Mouse (Mus musculus): ENCODE data around the gene Gm45837. TPM values are rescaled to one million over a fixed set of nuclear protein-coding genes. Genes with fewer than 3 reads are reported as not detected.
A peak's percentile ranks its signal among the peaks of the same experiment; 100 is the strongest.

Gm45837 gene
- total RNA-seq (2021), result 1 to 10 TPM in 1 of 2 experiments, not detected in 1; 6.6 TPM

DNA sequence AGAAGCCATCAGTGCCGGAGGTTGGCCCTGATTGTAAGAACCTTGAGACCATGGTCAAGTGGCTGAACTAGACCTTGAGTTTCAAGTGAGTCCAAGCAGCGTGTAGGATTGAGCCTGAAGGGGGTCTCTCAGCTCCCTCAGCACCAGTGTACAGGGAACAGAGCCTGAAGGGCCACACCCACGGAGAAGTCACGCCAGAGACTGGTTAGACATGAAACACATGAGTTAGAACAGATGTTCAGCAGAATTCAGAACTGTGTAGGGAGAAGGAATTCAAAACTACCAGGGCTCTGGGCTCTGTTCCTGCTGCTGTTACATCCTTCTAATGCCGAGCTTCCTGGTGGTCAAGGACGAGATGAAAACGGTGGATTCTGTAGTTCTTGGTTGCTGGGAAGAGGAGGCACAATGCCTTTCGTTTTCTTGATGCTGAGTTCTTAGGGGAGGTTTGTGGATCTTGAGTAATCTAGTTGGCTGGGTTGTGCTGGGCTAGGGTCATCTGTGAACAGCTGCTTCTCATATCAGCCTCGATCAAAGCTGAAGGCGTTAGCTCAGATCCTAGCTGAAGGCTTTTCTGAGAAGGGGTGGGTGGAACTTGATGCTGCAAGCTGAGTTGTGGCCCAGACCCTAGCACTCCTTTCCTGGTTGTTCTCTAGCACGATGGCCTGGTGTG is at the start of gene Gm45837:
Gm45837 (plus strand) TSS at position 620 of the 670 bp plus-strand sequence.
- intact Hi-C loops (cut with DNase I), result loop anchor here (10.0 kb wide), 1 partner anchor 214 kb away; no protein-coding TSS in a partner anchor
- DNase-seq, result no peak

DNA sequence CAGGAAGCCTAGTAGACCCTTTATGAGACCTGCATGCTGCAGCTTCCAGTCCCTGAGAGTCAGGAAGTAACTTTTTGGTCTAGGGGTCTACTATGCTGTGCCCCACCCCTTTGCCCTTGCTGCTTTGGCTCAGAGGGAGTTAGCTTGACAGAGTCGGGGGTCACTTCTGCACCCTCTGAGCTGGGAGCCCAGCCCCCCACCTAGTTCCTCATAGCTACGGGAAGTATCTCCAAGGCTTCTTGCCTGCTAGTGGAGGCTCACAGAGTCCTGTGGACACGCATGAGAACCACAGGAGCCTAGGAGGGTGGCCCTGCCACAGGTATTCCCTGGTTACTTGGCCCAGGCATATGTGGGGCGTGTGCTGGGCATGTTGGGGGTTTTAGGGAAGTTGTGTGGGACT is 49.7 kb upstream of the Gm45837 start:
- no peak for DNase-seq
- intact Hi-C loops (cut with DNase I), result no loop called here

DNA sequence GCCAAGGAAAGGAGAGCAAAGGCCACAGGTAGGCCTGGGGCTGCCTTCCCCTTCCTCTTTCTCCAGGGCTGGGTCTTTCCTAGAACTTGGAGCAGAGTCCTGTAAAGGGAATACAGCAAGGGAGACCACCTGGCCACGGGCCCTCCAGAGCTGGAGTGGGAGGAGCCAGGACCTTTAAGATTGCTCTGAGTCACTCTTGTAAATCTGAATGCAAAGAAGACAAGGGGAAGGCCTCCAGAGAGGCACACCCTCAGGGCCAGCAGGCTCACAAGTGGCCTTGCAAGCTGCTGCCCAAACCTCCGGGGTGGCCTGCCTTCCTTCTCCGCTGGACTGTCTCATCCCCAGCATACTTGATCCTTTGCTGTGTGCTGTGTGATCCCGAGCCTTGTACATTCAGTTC is 48.9 kb upstream of the Gm45837 start:
- DNase-seq, result no peak
- intact Hi-C loops (cut with DNase I), result no loop called here

DNA sequence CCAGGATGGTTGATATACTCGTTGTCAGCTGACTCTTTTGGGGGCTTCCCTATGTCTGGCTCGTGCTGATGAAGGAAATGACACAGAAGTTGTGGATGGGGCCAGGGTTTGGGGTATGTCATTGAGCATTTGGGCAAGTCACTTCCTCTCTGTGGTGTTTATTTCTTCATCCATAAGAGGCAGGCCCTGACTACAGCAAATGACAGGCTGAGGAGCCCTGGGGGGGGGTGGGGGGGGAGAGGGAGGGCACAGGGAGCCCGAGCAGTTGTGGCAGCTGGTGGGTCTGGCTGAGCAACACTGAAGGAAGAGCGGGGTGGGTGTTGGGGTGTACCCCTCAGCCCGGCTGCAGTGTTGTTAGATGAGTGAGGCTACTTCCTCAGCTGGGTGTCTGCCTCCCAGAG is 47.9 kb upstream of the Gm45837 start:
- intact Hi-C loops (cut with DNase I), result no loop called here
- no peak for DNase-seq

DNA sequence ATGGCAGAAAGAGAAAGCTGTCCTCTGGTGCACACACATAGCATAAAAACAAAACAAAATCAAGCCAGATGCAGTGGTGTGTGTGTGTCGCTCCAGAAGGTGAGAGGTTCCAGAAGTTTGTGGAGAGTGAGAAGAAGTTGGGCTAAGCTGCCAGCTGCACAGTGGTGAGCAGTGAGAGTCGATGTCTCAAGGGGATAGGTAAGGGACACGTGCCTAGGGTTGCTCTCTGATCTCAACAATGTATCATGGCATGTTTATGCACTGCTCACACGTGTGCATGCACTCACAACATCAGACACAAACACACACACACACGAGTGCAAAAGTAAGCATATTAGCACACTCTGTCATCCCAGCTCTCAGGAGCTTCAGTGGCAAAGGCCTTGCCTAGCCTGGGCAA is 46.8 kb upstream of the Gm45837 start:
- DNase-seq, result no peak
- intact Hi-C loops (cut with DNase I), result no loop called here

DNA sequence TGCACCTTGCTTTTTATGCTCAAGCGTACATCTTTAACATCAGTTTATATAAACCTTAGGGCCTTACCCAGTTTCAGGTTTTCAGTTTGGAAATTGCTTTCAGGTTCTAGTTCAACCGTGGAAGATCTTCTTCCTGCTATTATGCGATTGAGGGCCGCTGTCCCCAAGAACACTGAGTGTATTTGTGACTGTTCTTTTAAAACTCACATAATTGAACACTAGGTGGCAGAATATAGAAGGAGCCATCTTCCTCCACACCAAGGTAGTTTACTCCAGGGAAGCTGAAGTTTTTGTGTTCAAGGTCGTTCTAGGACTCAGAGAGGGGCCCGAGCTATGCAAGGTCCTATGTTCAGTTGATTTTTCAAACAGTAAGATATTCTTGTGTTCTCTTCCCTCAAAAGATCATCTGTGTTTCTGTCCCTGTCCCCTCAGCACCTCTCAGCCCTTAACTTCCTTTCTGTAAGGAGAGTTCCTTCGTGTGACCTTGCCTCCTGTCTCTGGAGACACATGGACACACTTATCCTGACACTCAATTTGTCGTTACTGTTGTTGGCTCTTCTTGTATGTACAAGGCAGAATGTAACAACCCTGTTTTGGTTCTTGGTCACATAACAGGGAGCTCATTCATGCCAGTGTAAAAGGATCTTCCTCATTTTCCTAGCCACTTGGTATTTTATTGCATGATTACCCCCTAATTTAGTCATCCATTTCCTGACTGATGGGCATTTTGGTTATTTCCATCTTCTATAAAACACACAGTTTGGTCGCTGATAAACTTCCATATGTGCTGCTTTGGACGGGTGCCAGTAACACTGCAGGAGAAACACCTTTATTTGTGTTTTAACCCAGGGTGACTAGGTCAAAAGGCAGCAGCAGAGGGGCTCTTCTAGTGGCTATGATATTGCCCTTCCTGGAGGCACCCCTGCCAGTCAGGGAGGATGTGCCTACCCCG is 42.5 kb upstream of the Gm45837 start:
- no peak for DNase-seq
- intact Hi-C loops (cut with DNase I), result no loop called here

DNA sequence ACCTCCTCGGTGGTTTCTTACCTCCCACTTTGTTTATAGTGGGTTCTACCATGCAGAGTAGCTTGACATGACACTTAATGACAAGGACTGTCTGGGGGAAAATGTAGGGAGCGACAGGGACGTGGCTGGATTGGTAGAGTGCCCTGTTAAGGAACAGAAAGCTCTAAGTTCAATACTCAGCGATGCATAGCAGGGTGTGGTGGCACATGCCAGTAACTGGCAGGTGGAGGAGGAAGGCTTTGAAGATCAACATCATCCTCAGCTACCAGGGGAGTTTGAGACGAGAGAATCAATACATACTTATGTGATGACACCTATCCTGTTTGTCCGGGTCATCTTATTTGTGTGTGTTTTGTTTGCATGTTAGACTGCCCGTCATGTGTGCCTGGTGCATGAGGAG is 41.0 kb upstream of the Gm45837 start:
- no peak for DNase-seq
- intact Hi-C loops (cut with DNase I), result loop anchor here (5.0 to 10.0 kb wide), 2 partner anchors 57 to 445 kb away; no protein-coding TSS in a partner anchor

DNA sequence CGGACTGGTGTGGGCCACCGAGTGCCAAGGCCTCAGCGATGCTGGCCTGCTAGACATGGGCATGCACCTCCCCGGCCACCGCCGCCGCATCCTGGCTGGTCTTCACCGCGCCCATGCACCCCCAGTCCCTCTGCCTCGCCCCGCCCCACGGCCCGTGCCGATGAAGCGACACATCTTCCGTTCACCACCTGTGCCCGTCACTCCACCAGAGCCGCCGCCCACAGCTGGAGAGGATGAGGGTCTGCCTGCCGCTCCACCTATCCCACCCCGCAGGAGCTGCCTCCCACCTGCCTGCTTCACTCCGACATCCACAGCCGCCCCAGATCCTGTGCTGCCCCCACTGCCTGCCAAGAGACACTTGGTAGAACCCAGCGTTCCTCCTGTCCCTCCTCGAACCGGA is 37.6 kb upstream of the Gm45837 start:
- intact Hi-C loops (cut with DNase I), result loop anchor here (5.0 to 10.0 kb wide), 2 partner anchors 61 to 448 kb away; no protein-coding TSS in a partner anchor

DNA sequence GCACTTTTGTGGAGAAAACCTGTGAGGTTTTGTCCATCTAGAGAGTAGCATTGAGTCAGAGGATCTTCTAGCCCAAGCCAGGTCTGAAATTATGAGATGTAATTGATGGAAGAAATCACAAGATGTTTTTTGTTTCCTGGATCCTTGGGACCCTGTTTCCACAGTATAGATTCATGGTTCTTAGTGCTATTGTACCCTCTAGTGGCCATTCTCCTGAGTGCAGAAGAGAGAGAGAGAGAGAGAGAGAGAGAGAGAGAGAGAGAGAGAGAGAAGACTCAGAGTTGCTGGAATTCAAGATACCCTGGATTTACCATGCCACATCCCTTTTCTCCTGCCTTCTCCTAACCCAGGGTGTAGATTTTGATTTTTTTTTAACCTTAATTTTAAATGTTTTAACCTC is 36.5 kb upstream of the Gm45837 start:
- intact Hi-C loops (cut with DNase I), result loop anchor here (2.0 to 10.0 kb wide), 3 partner anchors 62 to 449 kb away; no protein-coding TSS in a partner anchor
- no peak for DNase-seq

More for the DNA sequence above, 37.6 kb upstream of the Gm45837 start:
- no peak for DNase-seq

DNA sequence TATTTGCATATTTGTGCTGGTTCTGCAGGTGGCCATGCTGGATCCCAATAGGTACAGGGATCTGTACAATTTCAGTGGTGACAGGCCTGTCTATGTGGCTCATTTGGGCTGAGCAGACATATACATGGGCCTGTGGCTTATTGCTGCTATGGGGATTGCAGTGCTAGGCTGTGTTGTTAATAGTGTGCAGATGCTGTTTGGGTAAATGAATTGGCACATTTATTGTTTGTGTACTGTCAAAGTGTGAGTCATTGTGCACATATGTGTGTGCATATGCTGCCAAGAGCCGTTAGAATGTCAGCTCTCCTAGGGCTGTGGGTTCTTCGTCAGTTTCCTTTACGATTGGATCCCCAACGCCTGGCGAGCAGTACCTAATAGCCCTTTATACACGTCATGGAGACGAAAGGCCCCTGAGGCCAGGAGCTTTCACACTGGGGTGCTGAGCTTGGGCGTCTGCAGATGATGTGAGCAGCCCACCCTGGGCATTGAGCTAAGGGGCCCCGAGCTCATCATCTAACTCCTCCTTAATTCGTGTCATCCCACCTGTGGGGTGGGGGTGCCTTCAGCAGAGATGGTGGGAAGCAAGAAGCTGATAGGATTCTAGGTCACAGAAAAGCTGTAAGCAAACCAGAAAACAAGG is 33.9 kb upstream of the Gm45837 start:
- intact Hi-C loops (cut with DNase I), result loop anchor here (10.0 kb wide), 1 partner anchor 452 kb away; no protein-coding TSS in a partner anchor
- no peak for DNase-seq

DNA sequence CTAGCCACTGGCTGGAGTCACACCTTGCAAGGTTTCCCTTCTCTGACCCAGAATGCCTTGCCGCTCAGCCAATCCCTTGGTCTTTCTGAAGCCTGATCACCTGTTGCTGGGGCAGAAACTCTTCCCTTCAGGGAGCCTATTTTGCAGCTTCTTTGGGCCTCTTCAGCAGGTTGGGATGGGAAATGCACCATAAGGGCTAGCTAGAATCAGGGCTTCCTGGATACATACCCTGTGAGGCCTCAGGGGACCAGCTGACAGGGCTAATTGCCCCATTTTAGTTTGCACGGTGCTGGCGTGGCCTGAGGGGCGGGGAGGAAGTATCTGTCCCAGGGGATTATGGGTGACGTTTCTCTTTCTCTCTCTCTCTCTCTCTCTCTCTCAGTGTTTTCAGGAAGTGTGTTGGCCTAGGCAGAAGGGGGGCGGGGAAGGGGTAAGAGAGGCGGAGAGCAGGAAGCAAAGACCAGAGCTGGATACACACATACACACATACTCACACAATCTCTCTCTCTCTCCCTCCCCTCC is 32.9 kb upstream of the Gm45837 start:
- peak; percentile 24 for DNase-seq
- intact Hi-C loops (cut with DNase I), result loop anchor here (10.0 kb wide), 1 partner anchor 453 kb away; no protein-coding TSS in a partner anchor

DNA sequence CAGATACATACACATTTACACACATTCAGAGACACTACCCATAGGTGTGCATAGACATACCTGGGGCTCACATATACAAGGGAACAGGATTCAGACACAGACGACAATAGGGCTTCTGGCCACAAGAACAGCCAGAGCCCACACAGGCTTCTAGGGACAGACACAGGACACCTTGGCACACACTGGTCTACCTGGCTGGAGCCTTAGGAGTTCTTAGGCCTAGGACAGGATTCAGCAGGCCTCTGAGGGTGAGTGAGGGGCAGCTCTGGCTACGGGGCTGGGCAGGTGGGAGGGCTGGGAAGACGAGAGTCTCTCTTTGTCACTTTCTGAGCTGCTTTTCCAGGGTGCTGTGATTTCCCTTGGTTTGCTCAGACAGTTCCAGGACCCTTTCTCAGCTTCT is 32.4 kb upstream of the Gm45837 start:
- intact Hi-C loops (cut with DNase I), result loop anchor here (10.0 kb wide), 1 partner anchor 453 kb away; no protein-coding TSS in a partner anchor
- DNase-seq, result no peak

DNA sequence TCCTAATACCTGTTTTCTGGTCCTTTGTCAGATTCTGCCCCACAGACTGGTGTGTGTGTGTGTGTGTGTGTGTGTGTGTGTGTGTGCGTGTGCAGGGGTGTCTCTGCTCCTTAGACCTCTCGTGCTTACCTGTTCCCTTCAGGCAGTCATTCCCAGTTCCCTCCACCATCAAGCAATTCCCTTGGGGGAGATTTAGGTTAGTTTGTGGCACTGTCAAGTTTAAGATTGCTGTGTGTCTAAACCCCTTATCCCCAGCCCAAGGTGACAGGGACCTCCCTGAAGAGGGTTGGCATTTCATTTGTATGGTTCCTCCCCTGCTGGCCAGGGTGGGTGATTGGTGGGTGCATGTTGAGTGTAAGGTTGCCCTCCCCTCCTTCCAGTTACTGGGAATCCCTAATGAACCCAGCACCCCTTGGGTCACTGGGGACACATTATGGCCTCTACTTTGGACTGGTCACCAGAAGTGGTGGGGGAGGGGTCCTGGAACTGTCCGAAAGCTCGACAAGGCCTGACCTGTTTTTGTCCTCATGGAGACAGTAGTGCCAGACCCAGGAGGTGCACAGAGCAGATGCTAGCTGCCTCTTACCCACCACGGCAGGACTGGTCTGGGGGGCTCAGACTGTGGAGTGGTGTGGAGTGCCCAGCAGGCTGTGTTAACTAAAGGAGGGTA is 31.8 kb upstream of the Gm45837 start:
- DNase-seq, result no peak
- intact Hi-C loops (cut with DNase I), result loop anchor here (10.0 kb wide), 1 partner anchor 454 kb away; no protein-coding TSS in a partner anchor

DNA sequence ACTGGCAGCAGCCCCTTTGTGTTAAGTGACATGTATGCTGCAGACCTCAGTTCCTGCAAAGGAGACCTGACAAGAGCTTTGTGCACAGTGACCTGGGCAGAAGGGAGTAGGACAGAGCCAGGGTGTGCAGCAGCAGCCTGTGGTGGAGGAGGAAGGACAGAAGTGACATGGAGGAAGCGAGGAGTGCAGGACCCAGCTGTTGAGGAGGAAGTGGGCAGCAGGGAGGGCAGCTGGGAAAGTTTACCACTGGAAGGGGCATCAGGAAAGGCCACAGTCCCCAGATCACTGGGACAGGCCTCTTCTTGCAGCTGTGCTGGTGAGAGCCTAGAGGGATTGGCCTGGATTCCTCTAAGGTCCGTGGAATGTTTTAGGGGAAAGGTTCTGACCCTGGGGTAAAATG is 31.0 kb upstream of the Gm45837 start:
- no peak for DNase-seq
- intact Hi-C loops (cut with DNase I), result loop anchor here (10.0 kb wide), 1 partner anchor 455 kb away; no protein-coding TSS in a partner anchor

DNA sequence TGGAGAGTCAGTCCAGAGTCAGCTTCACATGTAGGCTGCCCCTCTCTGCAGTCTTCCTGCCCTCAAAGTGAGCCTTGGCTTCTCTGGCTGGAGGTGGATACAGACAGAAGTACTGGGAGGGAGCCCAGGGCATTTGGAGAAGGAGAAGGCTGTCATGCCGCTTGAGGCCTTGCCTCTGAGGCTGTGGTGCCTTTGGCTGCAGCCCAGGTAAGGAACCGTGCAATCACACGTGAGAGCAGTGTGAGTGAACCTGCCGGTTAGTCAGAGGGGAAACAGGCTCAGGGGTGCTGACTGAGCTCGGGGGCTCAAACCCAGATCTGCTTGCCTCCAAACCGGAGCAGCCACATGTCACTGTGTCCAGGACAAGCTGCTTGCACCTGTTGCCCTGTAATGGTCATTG is 29.2 kb upstream of the Gm45837 start:
- DNase-seq, result no peak
- intact Hi-C loops (cut with DNase I), result no loop called here

DNA sequence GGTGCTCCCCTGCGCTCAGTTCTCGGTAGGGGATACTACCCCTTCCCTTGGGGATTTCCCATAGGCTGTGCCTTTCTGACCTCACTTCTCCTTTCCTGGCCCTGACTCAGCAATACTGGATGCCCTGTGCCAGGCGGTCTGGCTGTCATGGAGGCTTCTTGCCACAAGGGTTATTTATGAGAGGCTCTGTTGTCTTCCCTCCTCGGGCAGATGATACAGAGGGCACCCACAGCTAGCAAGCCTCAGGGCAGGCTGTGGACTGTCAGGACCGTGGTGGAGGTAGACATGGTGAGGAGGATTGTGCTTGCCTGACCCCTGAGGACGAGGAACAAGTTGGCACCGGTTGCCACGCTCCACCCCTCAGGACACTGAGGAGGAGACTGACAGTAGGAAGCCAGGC is 28.3 kb upstream of the Gm45837 start:
- DNase-seq, result no peak
- intact Hi-C loops (cut with DNase I), result no loop called here

DNA sequence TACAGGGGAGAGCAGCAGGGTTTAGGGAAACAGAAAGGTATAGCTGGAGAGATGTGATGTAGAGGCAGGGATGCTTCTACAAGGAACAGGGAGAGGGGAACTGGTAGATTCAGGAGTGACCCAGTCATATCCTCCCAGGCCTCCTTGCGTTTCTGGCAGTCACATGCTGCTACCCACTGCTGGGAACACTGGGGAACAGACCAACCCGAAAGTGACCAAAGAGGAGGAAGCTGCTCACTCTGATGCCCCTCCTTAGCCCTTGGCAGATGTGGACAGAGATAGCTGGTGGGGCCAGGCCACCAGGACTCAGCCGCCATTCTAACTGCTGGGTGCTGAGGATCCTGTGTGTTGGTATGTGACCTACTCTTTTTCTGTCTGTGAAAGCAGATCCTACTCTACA is 26.9 kb upstream of the Gm45837 start:
- intact Hi-C loops (cut with DNase I), result no loop called here
- DNase-seq, result no peak

DNA sequence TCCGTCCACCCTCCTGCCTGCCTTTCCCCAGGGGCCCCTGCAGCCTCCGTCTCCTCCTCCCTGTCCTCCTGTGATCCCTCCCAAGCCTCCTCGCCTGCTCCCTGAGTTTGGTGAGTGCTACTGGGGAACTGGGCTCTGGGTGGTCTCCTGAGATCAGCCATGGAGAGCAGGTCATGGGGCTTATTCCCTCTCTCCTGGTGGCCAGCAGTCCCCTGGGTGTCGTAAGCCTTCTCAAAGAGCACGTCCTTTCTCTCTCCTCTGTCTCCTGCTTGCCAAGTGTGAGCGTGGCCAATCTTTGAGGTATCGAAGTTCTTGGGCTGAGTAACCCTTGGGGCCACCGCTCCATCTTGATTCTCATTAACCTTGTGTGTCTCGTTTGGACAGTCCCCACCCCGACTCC is 25.8 kb upstream of the Gm45837 start:
- no peak for DNase-seq
- intact Hi-C loops (cut with DNase I), result no loop called here

DNA sequence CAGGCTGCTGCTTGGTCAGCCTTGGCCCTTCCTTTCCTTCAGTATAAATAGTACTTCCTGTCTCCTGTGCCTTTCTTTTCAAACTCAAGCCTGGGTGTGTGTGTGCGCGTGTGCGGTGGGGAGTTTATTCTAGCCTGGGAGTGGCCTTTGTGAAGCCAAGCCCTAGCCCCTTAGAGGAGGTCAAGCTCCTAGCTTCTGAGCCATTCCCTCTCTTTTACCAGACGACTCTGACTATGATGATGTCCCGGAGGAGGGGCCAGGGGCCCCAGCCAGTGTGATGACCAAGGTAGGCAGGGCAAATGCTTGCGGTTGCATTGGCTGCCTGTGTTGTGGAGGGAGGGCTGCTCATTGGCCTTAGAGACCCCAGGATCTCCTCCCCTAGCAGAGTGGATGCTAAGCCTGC is 25.4 kb upstream of the Gm45837 start:
- intact Hi-C loops (cut with DNase I), result no loop called here
- DNase-seq, result no peak

DNA sequence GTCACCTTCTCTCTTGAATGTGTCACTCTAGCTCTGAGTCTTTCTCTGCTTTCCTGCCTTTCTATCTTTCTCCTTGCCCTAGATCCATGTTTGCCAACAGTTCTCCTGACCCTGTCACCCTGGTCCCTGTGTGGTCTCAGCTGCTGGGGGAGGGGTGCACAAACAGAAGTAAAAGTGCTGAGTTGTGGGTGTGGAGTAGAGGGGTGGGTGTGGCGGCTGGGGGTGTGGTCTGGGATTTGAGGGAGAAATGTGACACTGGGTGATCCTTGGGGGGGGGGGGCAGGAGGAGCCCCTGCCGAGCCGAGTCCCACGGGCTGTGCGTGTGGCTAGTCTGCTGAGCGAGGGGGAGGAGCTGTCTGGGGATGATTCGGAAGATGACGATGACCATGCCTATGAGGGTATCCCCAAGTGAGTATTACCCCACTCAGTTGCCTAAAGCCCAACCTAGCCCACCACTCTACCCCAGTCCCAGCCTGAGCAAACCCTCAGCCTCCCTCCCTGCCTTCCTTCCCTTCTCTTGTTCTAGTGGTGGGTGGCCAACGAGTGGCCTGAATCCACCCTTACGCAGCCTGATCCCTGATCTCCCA is 24.7 kb upstream of the Gm45837 start:
- no peak for DNase-seq

More for the DNA sequence above, 24.7 kb upstream of the Gm45837 start:
- intact Hi-C loops (cut with DNase I), result no loop called here
